Mouse (Mus musculus): Measurements from ENCODE around the gene Pcare. TPM values are rescaled to one million over a fixed set of nuclear protein-coding genes. Genes with fewer than 3 reads are reported as not detected.
A peak's percentile ranks its signal among the peaks of the same experiment; 100 is the strongest.

Pcare gene
- polyA plus RNA-seq, 1 experiment from 2014 or later: not detected

DNA sequence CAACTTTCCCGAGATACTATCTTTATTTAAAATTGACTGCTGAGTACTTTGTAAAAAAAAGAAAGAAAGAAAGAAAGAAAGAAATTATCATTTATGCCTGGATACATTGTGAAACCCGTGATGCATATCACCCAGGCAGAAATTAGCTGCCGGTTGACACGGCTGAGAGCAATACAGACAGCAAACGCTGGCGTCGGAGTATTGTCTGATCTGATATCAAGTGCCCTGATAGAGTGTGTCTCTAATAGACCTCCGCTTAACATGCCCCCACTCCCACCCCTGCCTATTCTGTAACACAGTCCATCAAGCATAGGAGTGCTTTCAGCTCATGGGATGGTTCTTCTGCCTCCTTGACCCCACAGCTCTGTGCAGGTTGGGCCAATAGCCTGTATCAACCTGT lies 5.1 kb downstream of the Pcare start:
- ATAC-seq (no peak), DNase-seq (ENCODE audit: low spot score) (no peak)
- Histone ChIP-seq H3K4me2 (ENCODE audit: low read length) (no peak overlapping the region), H3K36me3 (ENCODE audit: control insufficient read depth, insufficient read depth, low read length) (no peaks in the 10 kb centered on the region), H3K9ac (ENCODE audit: low read length) (no peak overlapping the region), H3K4me1 (ENCODE audit: control insufficient read depth, insufficient read depth, low read length) (peaks cover 6% of the 10 kb centered on the region), H3K4me3 (ENCODE audit: low read depth, low read length) (no peak overlapping the region), H3K27me3 (replicated peaks; ENCODE audit: control insufficient read depth, insufficient read depth, low read length) (no peaks in the 10 kb centered on the region), H3K9me3 (replicated peaks; ENCODE audit: control insufficient read depth, low read length) (no peaks in the 10 kb centered on the region), H3K27ac (ENCODE audit: low read depth, low read length) (no peak overlapping the region)
- WGBS: 76% methylated on average over 8 of the region's 8 CpGs

DNA sequence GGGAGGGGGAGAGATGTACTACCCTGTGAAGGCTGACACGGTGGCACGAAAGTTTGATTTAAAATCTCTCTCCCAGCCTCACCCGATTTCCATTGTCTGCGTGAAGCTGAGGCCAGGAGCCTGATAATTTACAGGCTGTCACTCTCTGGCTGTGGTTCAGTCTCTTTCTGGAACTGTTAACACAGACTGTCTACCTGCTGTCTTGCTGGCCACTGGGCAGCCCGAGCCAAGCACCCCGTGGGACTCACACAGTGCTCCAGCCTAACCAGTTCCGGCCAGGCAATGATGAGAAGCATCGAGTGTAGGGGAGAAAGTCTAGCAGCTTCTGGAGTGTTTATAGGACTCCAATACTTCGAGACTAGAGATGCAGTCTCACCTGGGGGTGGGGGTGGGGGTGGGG lies 6.6 kb downstream of the Pcare start:
- 77% methylated on average over 9 of the region's 9 CpGs for WGBS
- no peak for ATAC-seq

DNA sequence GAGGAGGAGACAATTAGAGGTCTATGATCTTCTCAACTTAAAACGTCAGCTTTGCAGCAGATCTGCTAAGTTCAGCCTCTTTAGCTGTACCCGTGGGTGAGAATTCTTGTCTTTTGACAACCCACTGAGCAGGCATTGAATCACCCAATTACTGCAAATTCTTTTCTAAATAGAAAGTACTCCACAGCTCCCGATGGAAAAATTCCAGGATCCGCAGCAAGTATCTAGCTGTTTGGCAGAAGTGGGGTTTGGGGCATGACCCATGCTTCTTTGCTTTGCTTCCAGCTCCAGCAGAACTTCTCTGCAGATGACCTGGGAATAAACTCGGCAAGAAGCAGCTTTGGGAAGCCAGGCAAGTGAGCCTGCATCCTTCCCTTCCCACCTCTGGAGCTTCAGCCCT lies 9.8 kb downstream of the Pcare start:
- H3K4me1 ChIP-seq (ENCODE audit: control insufficient read depth, insufficient read depth, low read length): peaks cover 6% of the 10 kb centered on the region
- no peak overlapping the region for H3K4me2 ChIP-seq (ENCODE audit: low read length)
- no peaks in the 10 kb centered on the region for H3K27me3 ChIP-seq (replicated peaks; ENCODE audit: control insufficient read depth, insufficient read depth, low read length)
- no peaks in the 10 kb centered on the region for H3K36me3 ChIP-seq (ENCODE audit: control insufficient read depth, insufficient read depth, low read length)
- no peak overlapping the region for H3K27ac ChIP-seq (ENCODE audit: low read depth, low read length)
- no peaks in the 10 kb centered on the region for H3K9me3 ChIP-seq (replicated peaks; ENCODE audit: control insufficient read depth, low read length)
- peak; percentile 43 for DNase-seq (ENCODE audit: low spot score)
- no peak for ATAC-seq
- H3K4me3 ChIP-seq (ENCODE audit: low read depth, low read length): no peak overlapping the region
- no peak overlapping the region for H3K9ac ChIP-seq (ENCODE audit: low read length)
- WGBS: 3% methylated on average over 5 of the region's 5 CpGs

More for the DNA sequence above, 6.6 kb downstream of the Pcare start:
- DNase-seq (ENCODE audit: low spot score): no peak
- Histone ChIP-seq H3K27me3 (replicated peaks; ENCODE audit: control insufficient read depth, insufficient read depth, low read length) (no peaks in the 10 kb centered on the region), H3K9ac (ENCODE audit: low read length) (no peak overlapping the region), H3K9me3 (replicated peaks; ENCODE audit: control insufficient read depth, low read length) (no peaks in the 10 kb centered on the region), H3K4me3 (ENCODE audit: low read depth, low read length) (no peak overlapping the region), H3K4me1 (ENCODE audit: control insufficient read depth, insufficient read depth, low read length) (peaks cover 6% of the 10 kb centered on the region), H3K27ac (ENCODE audit: low read depth, low read length) (no peak overlapping the region), H3K4me2 (ENCODE audit: low read length) (no peak overlapping the region), H3K36me3 (ENCODE audit: control insufficient read depth, insufficient read depth, low read length) (no peaks in the 10 kb centered on the region)

DNA sequence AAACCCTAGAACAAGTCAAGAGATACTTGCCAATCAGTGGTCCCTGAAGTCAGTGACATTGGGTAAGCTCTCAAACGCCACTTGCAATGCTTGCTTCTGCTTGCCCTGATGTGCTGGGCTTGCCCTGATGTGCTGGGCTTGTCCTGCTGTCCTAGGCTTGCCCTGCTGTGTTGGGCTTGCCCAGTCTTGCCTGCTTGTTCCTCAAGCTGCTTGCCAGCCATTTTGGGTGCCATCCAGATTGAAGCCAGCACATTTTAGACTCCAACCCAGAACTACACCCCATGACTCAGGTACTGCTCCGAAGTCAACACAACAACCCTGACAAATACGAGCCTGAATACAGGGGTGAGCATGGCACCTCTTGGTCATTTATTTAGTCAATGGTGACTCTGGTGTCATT lies 10.5 kb downstream of the Pcare start:
- no peaks in the 10 kb centered on the region for H3K9me3 ChIP-seq (replicated peaks; ENCODE audit: control insufficient read depth, low read length)
- H3K4me3 ChIP-seq (ENCODE audit: low read depth, low read length): no peak overlapping the region
- H3K9ac ChIP-seq (ENCODE audit: low read length): no peak overlapping the region
- 85% methylated on average over 3 of the region's 3 CpGs for WGBS
- DNase-seq (ENCODE audit: low spot score) (no peak), ATAC-seq (no peak)
- H3K27ac ChIP-seq (ENCODE audit: low read depth, low read length): no peak overlapping the region
- H3K27me3 ChIP-seq (replicated peaks; ENCODE audit: control insufficient read depth, insufficient read depth, low read length): no peaks in the 10 kb centered on the region
- no peak overlapping the region for H3K4me2 ChIP-seq (ENCODE audit: low read length)
- H3K36me3 ChIP-seq (ENCODE audit: control insufficient read depth, insufficient read depth, low read length): no peaks in the 10 kb centered on the region
- peaks cover 6% of the 10 kb centered on the region for H3K4me1 ChIP-seq (ENCODE audit: control insufficient read depth, insufficient read depth, low read length)

DNA sequence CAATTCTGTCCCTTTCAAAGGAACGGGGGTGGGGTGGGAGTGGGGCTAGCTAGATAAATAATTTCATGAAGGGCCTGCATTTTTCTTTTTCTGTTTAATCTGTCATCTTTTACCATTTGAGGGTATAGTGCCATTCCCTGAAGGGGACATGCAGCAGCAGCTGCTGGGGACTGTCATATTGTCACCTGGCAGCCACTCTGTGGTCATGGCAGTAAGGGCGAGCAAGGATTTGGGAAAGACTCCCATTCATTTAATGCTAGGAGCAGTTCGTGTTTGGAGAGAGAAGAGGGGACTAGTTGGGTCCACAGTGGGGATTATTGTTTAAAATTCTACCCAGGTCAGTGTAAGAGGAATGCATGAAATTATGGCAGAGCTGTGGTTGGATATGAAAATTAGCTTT lies 16.3 kb downstream of the Pcare start:
- DNase-seq (ENCODE audit: low spot score) (no peak), ATAC-seq (no peak)
- Histone ChIP-seq H3K27ac (ENCODE audit: low read depth, low read length) (no peak overlapping the region), H3K9me3 (replicated peaks; ENCODE audit: control insufficient read depth, low read length) (no peaks in the 10 kb centered on the region), H3K36me3 (ENCODE audit: control insufficient read depth, insufficient read depth, low read length) (no peaks in the 10 kb centered on the region), H3K27me3 (replicated peaks; ENCODE audit: control insufficient read depth, insufficient read depth, low read length) (no peaks in the 10 kb centered on the region), H3K4me3 (ENCODE audit: low read depth, low read length) (no peak overlapping the region), H3K9ac (ENCODE audit: low read length) (no peak overlapping the region), H3K4me2 (ENCODE audit: low read length) (no peak overlapping the region), H3K4me1 (ENCODE audit: control insufficient read depth, insufficient read depth, low read length) (no peaks in the 10 kb centered on the region)
- WGBS: 57% methylated on average over 3 of the region's 3 CpGs

DNA sequence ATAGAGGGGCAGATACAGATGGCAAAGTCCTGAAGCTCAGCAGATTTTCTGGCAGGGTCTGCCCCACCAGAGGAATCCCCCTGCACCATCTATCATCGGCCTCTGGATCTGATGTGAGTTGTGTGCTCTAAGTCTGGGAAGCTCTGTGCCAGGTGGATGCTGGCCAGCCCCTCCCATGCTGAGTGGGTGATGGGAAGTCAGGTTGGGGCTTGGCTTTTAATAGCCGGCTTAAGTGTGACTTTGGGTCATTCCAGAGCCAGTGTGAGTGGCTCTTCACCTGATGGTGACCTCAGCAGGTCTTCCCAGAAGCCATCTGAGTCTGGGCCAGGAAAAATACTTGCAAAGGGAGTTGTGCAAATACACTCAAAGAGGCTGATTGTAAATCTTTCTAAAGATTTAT lies 22.0 kb downstream of the Pcare start:
- DNase-seq (ENCODE audit: low spot score) (no peak), ATAC-seq (no peak)
- Histone ChIP-seq H3K4me3 (ENCODE audit: low read depth, low read length) (no peak overlapping the region), H3K4me2 (ENCODE audit: low read length) (no peak overlapping the region), H3K9me3 (replicated peaks; ENCODE audit: control insufficient read depth, low read length) (no peaks in the 10 kb centered on the region), H3K27me3 (replicated peaks; ENCODE audit: control insufficient read depth, insufficient read depth, low read length) (no peaks in the 10 kb centered on the region), H3K36me3 (ENCODE audit: control insufficient read depth, insufficient read depth, low read length) (no peaks in the 10 kb centered on the region), H3K4me1 (ENCODE audit: control insufficient read depth, insufficient read depth, low read length) (no peaks in the 10 kb centered on the region), H3K9ac (ENCODE audit: low read length) (no peak overlapping the region), H3K27ac (ENCODE audit: low read depth, low read length) (no peak overlapping the region)
- 83% methylated on average over 2 of the region's 2 CpGs for WGBS

DNA sequence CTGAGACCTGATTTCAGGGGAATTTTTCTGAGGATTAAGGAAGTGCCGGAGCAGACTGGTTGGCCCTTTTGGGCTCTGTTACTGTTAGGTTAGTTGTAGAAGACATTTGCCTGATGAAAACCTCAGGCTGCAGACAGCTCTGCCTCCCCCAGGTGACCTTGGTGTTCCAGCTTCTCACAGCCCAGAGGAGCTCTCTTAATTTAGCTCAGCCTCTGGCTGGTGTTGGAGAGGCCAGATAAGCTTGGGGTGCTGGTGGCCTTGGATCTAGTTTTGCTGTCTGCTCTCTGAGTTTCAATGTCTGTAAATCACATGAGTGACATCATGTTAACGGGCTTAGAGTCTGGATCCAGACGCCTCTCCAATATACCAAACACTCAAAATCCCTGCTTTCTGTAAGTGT lies 31.7 kb downstream of the Pcare start:
- Histone ChIP-seq H3K9me3 (replicated peaks; ENCODE audit: control insufficient read depth, low read length) (no peaks in the 10 kb centered on the region), H3K4me1 (ENCODE audit: control insufficient read depth, insufficient read depth, low read length) (no peaks in the 10 kb centered on the region), H3K36me3 (ENCODE audit: control insufficient read depth, insufficient read depth, low read length) (no peaks in the 10 kb centered on the region), H3K27me3 (replicated peaks; ENCODE audit: control insufficient read depth, insufficient read depth, low read length) (no peaks in the 10 kb centered on the region), H3K4me3 (ENCODE audit: low read depth, low read length) (no peak overlapping the region), H3K4me2 (ENCODE audit: low read length) (no peak overlapping the region), H3K27ac (ENCODE audit: low read depth, low read length) (no peak overlapping the region), H3K9ac (ENCODE audit: low read length) (no peak overlapping the region)
- 80% methylated on average over 3 of the region's 3 CpGs for WGBS
- DNase-seq (ENCODE audit: low spot score) (no peak), ATAC-seq (no peak)

DNA sequence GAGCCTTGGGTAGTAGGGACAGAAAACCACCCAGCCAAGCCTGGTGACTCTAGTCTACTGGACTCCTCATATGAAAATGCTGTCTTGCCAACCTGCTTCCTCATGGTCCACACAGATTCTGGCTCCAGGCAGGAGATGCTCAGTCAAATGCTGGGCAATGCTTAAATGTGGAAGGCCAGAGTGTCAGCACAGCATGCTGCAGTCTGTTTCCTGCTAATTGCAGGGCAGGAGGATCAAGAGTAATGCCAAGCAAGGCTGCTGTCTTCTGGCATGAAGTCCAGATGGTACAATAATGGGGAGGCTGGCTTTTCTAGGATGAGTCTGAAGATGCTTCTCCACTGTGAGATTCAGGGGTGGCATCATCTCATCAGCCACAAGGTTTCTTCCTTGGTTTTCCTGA lies 32.3 kb downstream of the Pcare start:
- no peak overlapping the region for H3K4me3 ChIP-seq (ENCODE audit: low read depth, low read length)
- H3K27me3 ChIP-seq (replicated peaks; ENCODE audit: control insufficient read depth, insufficient read depth, low read length): no peaks in the 10 kb centered on the region
- H3K27ac ChIP-seq (ENCODE audit: low read depth, low read length): no peak overlapping the region
- no peak overlapping the region for H3K9ac ChIP-seq (ENCODE audit: low read length)
- no peaks in the 10 kb centered on the region for H3K4me1 ChIP-seq (ENCODE audit: control insufficient read depth, insufficient read depth, low read length)
- no peak for ATAC-seq
- no peaks in the 10 kb centered on the region for H3K9me3 ChIP-seq (replicated peaks; ENCODE audit: control insufficient read depth, low read length)
- DNase-seq (ENCODE audit: low spot score): no peak
- H3K36me3 ChIP-seq (ENCODE audit: control insufficient read depth, insufficient read depth, low read length): no peaks in the 10 kb centered on the region
- H3K4me2 ChIP-seq (ENCODE audit: low read length): no peak overlapping the region

DNA sequence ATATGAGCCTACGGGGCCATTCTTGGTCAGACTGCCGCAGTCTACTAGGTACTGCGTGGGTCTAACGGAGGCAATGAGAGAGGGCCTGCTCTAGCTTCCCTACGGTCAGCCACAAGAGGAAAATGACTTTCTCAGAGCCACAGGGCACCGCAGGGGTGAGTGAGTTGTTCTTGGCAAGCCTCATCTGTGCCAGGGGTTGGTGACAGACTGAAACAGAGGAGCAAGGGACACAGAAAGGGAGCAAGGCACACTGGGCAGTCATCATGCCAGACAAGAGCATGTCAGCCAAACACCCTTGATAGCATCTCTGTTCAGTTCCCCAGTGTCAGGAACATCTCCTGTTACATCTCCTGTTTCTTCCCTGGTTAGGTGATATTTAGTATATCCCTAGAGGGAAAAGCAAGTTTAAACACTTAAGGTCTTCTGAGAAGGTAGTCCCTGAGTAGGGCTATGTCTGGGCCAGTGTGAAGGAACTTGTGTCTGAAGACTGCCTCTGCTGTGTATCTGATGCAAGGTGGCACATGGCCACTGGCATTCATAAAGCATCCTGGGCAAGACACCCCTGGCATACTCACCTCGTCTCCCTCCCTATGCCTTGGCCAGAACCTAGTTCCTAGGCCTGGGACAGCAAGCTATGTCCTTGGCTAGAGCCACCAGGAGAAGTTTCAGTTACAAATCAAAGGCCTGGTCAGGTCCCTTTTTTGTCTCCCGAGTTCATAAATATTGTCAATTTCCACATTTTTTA lies 34.6 kb downstream of the Pcare start:
- Histone ChIP-seq H3K27me3 (replicated peaks; ENCODE audit: control insufficient read depth, insufficient read depth, low read length) (no peaks in the 10 kb centered on the region), H3K4me3 (ENCODE audit: low read depth, low read length) (no peak overlapping the region), H3K36me3 (ENCODE audit: control insufficient read depth, insufficient read depth, low read length) (no peaks in the 10 kb centered on the region), H3K27ac (ENCODE audit: low read depth, low read length) (no peak overlapping the region), H3K4me1 (ENCODE audit: control insufficient read depth, insufficient read depth, low read length) (no peaks in the 10 kb centered on the region), H3K9ac (ENCODE audit: low read length) (no peak overlapping the region), H3K4me2 (ENCODE audit: low read length) (no peak overlapping the region), H3K9me3 (replicated peaks; ENCODE audit: control insufficient read depth, low read length) (no peaks in the 10 kb centered on the region)
- 91% methylated on average over 8 of the region's 8 CpGs for WGBS
- ATAC-seq (no peak), DNase-seq (ENCODE audit: low spot score) (no peak)

Data from forebrain, embryonic 14.5 days (tissue).